Mouse (Mus musculus) kidney, embryonic 15.5 days (tissue): ENCODE measurements around the gene Tmtc1. TPM values are rescaled to one million over a fixed set of nuclear protein-coding genes. Genes with fewer than 3 reads are reported as not detected.

Experiments used
- ATAC-seq: fragments of 200-750 bp; cut with Nextera tagmentation; replicated peaks from 2 replicates; pipeline ENCODE4 v1.8.0; 2017; ENCODE audit warnings: moderate TSS enrichment; ENCODE audit not compliant: low FRiP score
- H3K27ac ChIP-seq: fragments of 300-500 bp; sonication (generic); 2 replicates; pipeline ENCODE4 v1.5.1; 2015; ENCODE audit warnings: mild to moderate bottlenecking, inconsistent platforms
- H3K27me3 ChIP-seq: fragments of 300-500 bp; sonication (generic); 2 replicates; pipeline ENCODE4 v1.6.1; 2015; ENCODE audit warnings: inconsistent platforms
- H3K36me3 ChIP-seq: fragments of 300-500 bp; sonication (generic); 2 replicates; pipeline ENCODE4 v1.6.1; 2015; ENCODE audit warnings: inconsistent platforms
- H3K4me1 ChIP-seq: fragments of 300-500 bp; sonication (generic); 2 replicates; pipeline ENCODE4 v1.6.1; 2015; ENCODE audit warnings: inconsistent platforms
- H3K4me2 ChIP-seq: fragments of 300-500 bp; sonication (generic); 2 replicates; pipeline ENCODE4 v1.6.1; 2015; ENCODE audit warnings: moderate library complexity, mild to moderate bottlenecking, inconsistent platforms
- H3K4me3 ChIP-seq: fragments of 300-500 bp; sonication (generic); replicated peaks from 2 replicates; pipeline ENCODE4 v1.5.1; 2015; ENCODE audit warnings: mild to moderate bottlenecking, inconsistent platforms
- H3K9ac ChIP-seq: fragments of 300-500 bp; sonication (generic); 2 replicates; pipeline ENCODE4 v1.6.1; 2015; ENCODE audit warnings: mild to moderate bottlenecking, inconsistent platforms
- H3K9me3 ChIP-seq: fragments of 300-500 bp; sonication (generic); replicated peaks from 2 replicates; pipeline ENCODE4 v1.6.1; 2016; ENCODE audit warnings: inconsistent platforms
- WGBS: fragments of 180-500 bp; shearing (Covaris S2); methylation state at CpG from one replicate; pipeline ENCODE4 v1.1.7; 2015; ENCODE audit warnings: mixed read lengths; 5-methylcytosine and 5-hydroxymethylcytosine counted together
- polyA plus RNA-seq: library from polyadenylated mRNA; unstranded; fragments of >200 nt; fragmentation: Nextera tagmentation; extraction: Ambion mirVana; gene quantifications from 2 replicates; pipeline ENCODE4 v1.2.1, GENCODE M21; 2015

The Tmtc1 gene
- polyA plus RNA-seq, 1 experiment from 2014 or later, result 2.0 TPM

- Histone ChIP-seq H3K4me2 (no peak overlapping the region), H3K9ac (no peak overlapping the region), H3K27me3 (no peaks in the 10 kb centered on the region), H3K4me3 (no peak overlapping the region), H3K9me3 (no peaks in the 10 kb centered on the region), H3K36me3 (no peaks in the 10 kb centered on the region), H3K4me1 (no peaks in the 10 kb centered on the region), H3K27ac (no peak overlapping the region)
- no peak for ATAC-seq
These were observed 114.2 kb downstream of the Tmtc1 start for GRCm38 (mm10) chr6:148329976-148330375.

GRCm38 (mm10) chr6:148328928-148329327 lies 115.3 kb downstream of the Tmtc1 start:
- WGBS, result 88% methylated on average over 2 of the region's 2 CpGs
- Histone ChIP-seq H3K9me3 (no peaks in the 10 kb centered on the region), H3K9ac (no peak overlapping the region), H3K36me3 (no peaks in the 10 kb centered on the region), H3K4me3 (no peak overlapping the region), H3K27ac (no peak overlapping the region), H3K4me1 (no peaks in the 10 kb centered on the region), H3K27me3 (no peaks in the 10 kb centered on the region), H3K4me2 (no peak overlapping the region)
- ATAC-seq, result no peak

- WGBS, result 69% methylated on average over 6 of the region's 6 CpGs
These were observed 116.1 kb downstream of the Tmtc1 start for GRCm38 (mm10) chr6:148328130-148328529.

GRCm38 (mm10) chr6:148318736-148319135 lies 125.5 kb downstream of the Tmtc1 start:
- H3K27ac ChIP-seq, result no peak overlapping the region
- ATAC-seq, result no peak
- H3K36me3 ChIP-seq, result no peaks in the 10 kb centered on the region
- no peak overlapping the region for H3K4me3 ChIP-seq
- no peak overlapping the region for H3K4me2 ChIP-seq
- no peaks in the 10 kb centered on the region for H3K27me3 ChIP-seq
- 0 out of 2 replicates have a peak, but pooled peaks cover 3% of the 10 kb centered on the region for H3K4me1 ChIP-seq
- H3K9me3 ChIP-seq, result no peaks in the 10 kb centered on the region
- no peak overlapping the region for H3K9ac ChIP-seq

More at GRCm38 (mm10) chr6:148328130-148328529, 116.1 kb downstream of the Tmtc1 start:
- Histone ChIP-seq H3K4me3 (no peak overlapping the region), H3K27me3 (no peaks in the 10 kb centered on the region), H3K9me3 (no peaks in the 10 kb centered on the region), H3K36me3 (no peaks in the 10 kb centered on the region), H3K27ac (no peak overlapping the region), H3K4me2 (no peak overlapping the region), H3K9ac (no peak overlapping the region), H3K4me1 (no peaks in the 10 kb centered on the region)
- no peak for ATAC-seq

GRCm38 (mm10) chr6:148315571-148316080 lies 128.6 kb downstream of the Tmtc1 start:
- H3K27ac ChIP-seq, result no peak overlapping the region
- H3K9ac ChIP-seq, result no peak overlapping the region
- H3K36me3 ChIP-seq, result no peaks in the 10 kb centered on the region
- H3K4me3 ChIP-seq, result no peak overlapping the region
- WGBS, result 63% methylated on average over 5 of the region's 5 CpGs
- H3K9me3 ChIP-seq, result no peaks in the 10 kb centered on the region
- 0 out of 2 replicates have a peak, but pooled peaks cover 3% of the 10 kb centered on the region for H3K4me1 ChIP-seq
- ATAC-seq, result no peak
- no peaks in the 10 kb centered on the region for H3K27me3 ChIP-seq
- no peak overlapping the region for H3K4me2 ChIP-seq

GRCm38 (mm10) chr6:148315106-148315505 lies 129.1 kb downstream of the Tmtc1 start:
- no peaks in the 10 kb centered on the region for H3K36me3 ChIP-seq
- no peak overlapping the region for H3K27ac ChIP-seq
- no peaks in the 10 kb centered on the region for H3K27me3 ChIP-seq
- no peak overlapping the region for H3K9ac ChIP-seq
- no peak overlapping the region for H3K4me3 ChIP-seq
- H3K9me3 ChIP-seq, result no peaks in the 10 kb centered on the region
- ATAC-seq, result no peak
- 0 out of 2 replicates have a peak, but pooled peaks cover 3% of the 10 kb centered on the region for H3K4me1 ChIP-seq
- H3K4me2 ChIP-seq, result no peak overlapping the region

- no peaks in the 10 kb centered on the region for H3K9me3 ChIP-seq
- no peak for ATAC-seq
- H3K27ac ChIP-seq, result no peak overlapping the region
- H3K4me2 ChIP-seq, result no peak overlapping the region
- H3K4me1 ChIP-seq, result no peaks in the 10 kb centered on the region
- no peak overlapping the region for H3K4me3 ChIP-seq
- H3K9ac ChIP-seq, result no peak overlapping the region
- no peaks in the 10 kb centered on the region for H3K36me3 ChIP-seq
- 47% methylated on average over 2 of the region's 2 CpGs for WGBS
- no peaks in the 10 kb centered on the region for H3K27me3 ChIP-seq
These were observed 133.2 kb downstream of the Tmtc1 start for GRCm38 (mm10) chr6:148310981-148311380.

GRCm38 (mm10) chr6:148305821-148306220 lies 138.4 kb downstream of the Tmtc1 start:
- Histone ChIP-seq H3K4me3 (no peak overlapping the region), H3K36me3 (no peaks in the 10 kb centered on the region), H3K27me3 (no peaks in the 10 kb centered on the region), H3K4me1 (no peaks in the 10 kb centered on the region), H3K27ac (no peak overlapping the region), H3K9ac (no peak overlapping the region), H3K9me3 (no peaks in the 10 kb centered on the region), H3K4me2 (no peak overlapping the region)
- ATAC-seq, result no peak
- 88% methylated on average over 5 of the region's 5 CpGs for WGBS

GRCm38 (mm10) chr6:148305191-148305590 lies 139.0 kb downstream of the Tmtc1 start:
- Histone ChIP-seq H3K4me2 (no peak overlapping the region), H3K4me3 (no peak overlapping the region), H3K27ac (no peak overlapping the region), H3K9ac (no peak overlapping the region), H3K4me1 (no peaks in the 10 kb centered on the region), H3K36me3 (no peaks in the 10 kb centered on the region), H3K9me3 (no peaks in the 10 kb centered on the region), H3K27me3 (no peaks in the 10 kb centered on the region)
- 78% methylated on average over 3 of the region's 3 CpGs for WGBS
- ATAC-seq, result no peak

- H3K27ac ChIP-seq, result no peak overlapping the region
- H3K9me3 ChIP-seq, result no peaks in the 10 kb centered on the region
- no peak overlapping the region for H3K4me2 ChIP-seq
- no peaks in the 10 kb centered on the region for H3K4me1 ChIP-seq
- H3K4me3 ChIP-seq, result no peak overlapping the region
- H3K27me3 ChIP-seq, result no peaks in the 10 kb centered on the region
- no peaks in the 10 kb centered on the region for H3K36me3 ChIP-seq
- H3K9ac ChIP-seq, result no peak overlapping the region
- 81% methylated on average over 2 of the region's 2 CpGs for WGBS
- no peak for ATAC-seq
These were observed 141.9 kb downstream of the Tmtc1 start for GRCm38 (mm10) chr6:148302261-148302660.

- Histone ChIP-seq H3K4me1 (no peaks in the 10 kb centered on the region), H3K36me3 (no peaks in the 10 kb centered on the region), H3K9me3 (no peaks in the 10 kb centered on the region), H3K27ac (no peak overlapping the region), H3K4me2 (no peak overlapping the region), H3K4me3 (no peak overlapping the region), H3K9ac (no peak overlapping the region), H3K27me3 (no peaks in the 10 kb centered on the region)
- WGBS, result 41% methylated on average over 4 of the region's 4 CpGs
- ATAC-seq, result no peak
These were observed 147.1 kb downstream of the Tmtc1 start for GRCm38 (mm10) chr6:148297086-148297485.

- no peak overlapping the region for H3K27ac ChIP-seq
- no peaks in the 10 kb centered on the region for H3K4me1 ChIP-seq
- no peak overlapping the region for H3K4me3 ChIP-seq
- H3K9ac ChIP-seq, result no peak overlapping the region
- no peaks in the 10 kb centered on the region for H3K27me3 ChIP-seq
- no peak overlapping the region for H3K4me2 ChIP-seq
- ATAC-seq, result no peak
- H3K36me3 ChIP-seq, result no peaks in the 10 kb centered on the region
- H3K9me3 ChIP-seq, result no peaks in the 10 kb centered on the region
These were observed 147.8 kb downstream of the Tmtc1 start for GRCm38 (mm10) chr6:148296418-148296817.

- Histone ChIP-seq H3K36me3 (no peaks in the 10 kb centered on the region), H3K9me3 (no peaks in the 10 kb centered on the region), H3K4me1 (no peaks in the 10 kb centered on the region), H3K27me3 (no peaks in the 10 kb centered on the region), H3K4me2 (no peak overlapping the region), H3K4me3 (no peak overlapping the region), H3K9ac (no peak overlapping the region), H3K27ac (no peak overlapping the region)
- no peak for ATAC-seq
- WGBS, result 76% methylated on average over 4 of the region's 4 CpGs
These were observed 149.7 kb downstream of the Tmtc1 start for GRCm38 (mm10) chr6:148294506-148294905.
